Mouse (Mus musculus) left cerebral cortex, adult 8-10 months (tissue): Measurements from ENCODE around the gene Fbxo36. TPM values are rescaled to one million over a fixed set of nuclear protein-coding genes. Genes with fewer than 3 reads are reported as not detected.

Experiments used
- DNase-seq, 2 experiments: peaks; one replicate each; pipeline ENCODE4 v3.0.0; 2022; ENCODE audit warnings: low spot score in 2 of 2
- total RNA-seq, 4 experiments: library from RNA; stranded (reverse); gene quantifications; 2 replicates each; pipeline ENCODE4 v1.2.4; 2022

Fbxo36 gene
- total RNA-seq, 4 experiments from 2014 or later = 3.0 to 4.6 (median 3.8) TPM

GRCm38 (mm10) chr1:84889330-84890004, 49.8 kb downstream of the Fbxo36 start:
- no peak for DNase-seq

GRCm38 (mm10) chr1:84890005-84890393, 50.4 kb downstream of the Fbxo36 start:
- DNase-seq = no peak

GRCm38 (mm10) chr1:84890503-84890902, 50.9 kb downstream of the Fbxo36 start:
- DNase-seq = no peak

- DNase-seq = no peak
Measured at GRCm38 (mm10) chr1:84891746-84892145, 52.1 kb downstream of the Fbxo36 start.

GRCm38 (mm10) chr1:84897364-84897763, 57.7 kb downstream of the Fbxo36 start:
- no peak for DNase-seq

- DNase-seq = no peak
Measured at GRCm38 (mm10) chr1:84899156-84899555, 59.5 kb downstream of the Fbxo36 start.

- no peak for DNase-seq
Measured at GRCm38 (mm10) chr1:84904467-84904866, 64.8 kb downstream of the Fbxo36 start.

- DNase-seq = no peak
Measured at GRCm38 (mm10) chr1:84910177-84910804, 70.7 kb downstream of the Fbxo36 start.

- no peak for DNase-seq
Measured at GRCm38 (mm10) chr1:84912571-84912970, 72.9 kb downstream of the Fbxo36 start.

- DNase-seq = no peak
Measured at GRCm38 (mm10) chr1:84915010-84915409, 75.4 kb downstream of the Fbxo36 start.

- DNase-seq = no peak
Measured at GRCm38 (mm10) chr1:84918865-84919264, 79.2 kb downstream of the Fbxo36 start.

- DNase-seq = no peak
Measured at GRCm38 (mm10) chr1:84923432-84923831, 83.8 kb downstream of the Fbxo36 start.

- DNase-seq = no peak
Measured at GRCm38 (mm10) chr1:84924134-84924533, 84.5 kb downstream of the Fbxo36 start.

- no peak for DNase-seq
Measured at GRCm38 (mm10) chr1:84925599-84925998, 86.0 kb downstream of the Fbxo36 start.

- DNase-seq = peak; percentile 60 to 76
Measured at GRCm38 (mm10) chr1:84933472-84934150, 94.0 kb downstream of the Fbxo36 start.

- DNase-seq = peak in 1 of 2 experiments; percentile 37
Measured at GRCm38 (mm10) chr1:84934151-84934502, 94.5 kb downstream of the Fbxo36 start.

GRCm38 (mm10) chr1:84934503-84935333, 95.1 kb downstream of the Fbxo36 start, which contains the start of gene Slc16a14:
TSS of gene Slc16a14 (minus strand) at chr1:84935134.
- DNase-seq = peak; percentile 47 to 49

GRCm38 (mm10) chr1:84935668-84936067, 96.0 kb downstream of the Fbxo36 start:
- peak; percentile 61 to 93 for DNase-seq

GRCm38 (mm10) chr1:84936716-84937510, 97.3 kb downstream of the Fbxo36 start:
- no peak for DNase-seq

GRCm38 (mm10) chr1:84939466-84939865, 99.8 kb downstream of the Fbxo36 start:
- no peak for DNase-seq

- no peak for DNase-seq
Measured at GRCm38 (mm10) chr1:84940322-84940721, 100.7 kb downstream of the Fbxo36 start.
